Mouse (Mus musculus) E14TG2a.4 (cell line): ENCODE results near the gene Kcmf1.

Experiments
- CTCF ChIP-seq: conservative IDR thresholded peaks from 2 replicates; pipeline ENCODE4 v1.5.1; 2014; ENCODE audit warnings: low read length
- POU5F1 ChIP-seq: IDR thresholded peaks from 2 replicates; pipeline ENCODE4 v1.6.1; 2014; ENCODE audit warnings: low read length, borderline replicate concordance

- TF ChIP-seq CTCF: no peak
- no peak for TF ChIP-seq POU5F1
Measured at GRCm38 (mm10) chr6:72926755-72927482, 27.1 kb upstream of the Kcmf1 start.
